Mouse (Mus musculus): Measurements from ENCODE around the gene Rapgef4. TPM values are rescaled to one million over a fixed set of nuclear protein-coding genes. Genes with fewer than 3 reads are reported as not detected.

The Rapgef4 gene
- 46.4 and 58.7 TPM in 2 replicates for total RNA-seq (2014; rRNA removed)
- polyA plus RNA-seq (2015; fragmentation: Nextera tagmentation; extraction: Ambion mirVana) = 15.8 and 27.0 TPM in 2 replicates

DNA sequence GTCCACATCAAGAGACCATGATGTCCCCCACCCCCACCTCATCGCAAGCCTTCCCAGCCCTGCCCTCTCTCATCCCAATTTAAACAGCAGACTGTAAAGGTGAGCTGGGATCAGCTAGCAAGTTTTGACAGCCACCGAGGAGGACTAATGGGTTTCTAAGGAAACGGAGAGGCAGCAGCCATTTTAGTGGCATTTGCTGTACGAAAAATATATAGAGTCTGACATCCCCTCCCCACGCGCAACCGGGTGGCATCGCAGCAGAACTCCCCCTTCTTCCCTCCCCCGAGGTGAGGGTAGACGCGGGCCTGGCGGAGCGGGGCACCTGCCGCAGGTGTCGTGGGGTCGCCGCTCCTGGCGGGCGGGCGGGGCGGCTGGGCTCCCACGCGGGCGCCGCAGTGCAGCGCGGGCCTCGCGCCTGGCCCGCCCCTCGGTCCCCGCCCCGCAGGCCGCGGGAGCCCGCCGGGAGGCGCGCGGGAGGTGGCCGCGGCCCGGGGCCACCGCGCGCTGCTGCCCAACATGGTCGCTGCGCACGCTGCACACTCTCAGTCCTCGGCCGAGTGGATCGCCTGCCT is at the start of gene Rapgef4:
Gene Rapgef4, plus strand, starts transcription at position 470 of the 572 bp plus-strand sequence.
- WGBS = under 1% methylated on average over 44 of the region's 52 CpGs
- peak within 1 kb of the TSS; percentile 70 for H3K4me3 ChIP-seq (ENCODE audit: low read depth, low read length)
- no peaks in the 10 kb centered on the region for H3K27me3 ChIP-seq (ENCODE audit: insufficient read depth, low read length)
- DNase-seq (peak; percentile 71), ATAC-seq (peak; percentile 85)
- H3K36me3 ChIP-seq (ENCODE audit: insufficient read depth) = no peaks in the 10 kb centered on the region
- no peaks in the 10 kb centered on the region for H3K9me3 ChIP-seq (ENCODE audit: low read length)
- no peak for TF ChIP-seq CTCF (IDR thresholded peaks at IDR 0.05; ENCODE audit: low read depth)
- peak within 1 kb of the TSS; percentile 86 for H3K9ac ChIP-seq
- peak within 1 kb of the TSS; percentile 84 for H3K27ac ChIP-seq (ENCODE audit: low read depth, low read length)
- H3K4me2 ChIP-seq (ENCODE audit: low read depth) = peak within 1 kb of the TSS; percentile 81
- H3K4me1 ChIP-seq (ENCODE audit: insufficient read depth) = 0 out of 2 replicates have a peak, but pooled peaks cover 4% of the 10 kb centered on the region

DNA sequence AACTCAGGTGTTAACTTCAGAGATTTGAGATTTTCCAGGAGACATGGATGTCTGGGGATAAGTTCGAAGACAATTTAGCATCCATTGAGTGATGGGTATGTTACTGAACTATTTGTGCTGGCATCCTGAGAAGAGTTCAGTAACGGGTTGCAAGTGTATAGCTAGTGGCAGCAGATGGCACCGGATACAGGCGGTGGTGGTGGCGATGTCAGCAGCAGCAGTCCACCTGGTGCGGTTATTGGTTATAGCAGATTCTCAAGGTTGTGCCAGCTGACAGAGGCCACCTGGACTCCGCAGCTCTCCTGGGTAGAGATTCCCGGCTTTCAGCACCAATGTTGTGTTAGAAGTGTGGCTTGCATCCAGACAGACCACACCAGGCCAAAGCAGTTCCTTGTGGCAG is 47.0 kb upstream of the Rapgef4 start:
- no peak for ATAC-seq

DNA sequence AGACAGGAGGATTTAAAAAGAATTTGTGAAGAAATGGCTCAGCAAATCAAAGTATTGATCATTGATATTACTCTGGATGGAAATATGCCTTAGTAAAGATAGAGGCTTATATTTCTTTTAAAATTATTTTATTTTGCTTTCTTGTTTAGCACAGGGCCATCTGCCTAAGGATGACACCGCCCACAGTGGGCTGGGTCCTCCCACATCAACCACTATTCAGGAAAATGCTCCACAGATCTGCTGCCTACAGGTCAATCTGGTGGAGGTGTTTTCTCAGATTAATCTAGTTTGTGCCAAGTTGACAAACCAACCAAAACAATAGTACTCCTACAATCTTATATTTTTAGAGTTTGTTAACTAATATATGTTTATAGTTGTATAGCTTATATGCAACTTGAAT is 44.3 kb upstream of the Rapgef4 start:
- Histone ChIP-seq H3K27ac (ENCODE audit: low read depth, low read length) (no peak overlapping the region), H3K9me3 (ENCODE audit: low read length) (no peaks in the 10 kb centered on the region), H3K36me3 (ENCODE audit: insufficient read depth) (no peaks in the 10 kb centered on the region), H3K4me3 (ENCODE audit: low read depth, low read length) (no peak overlapping the region), H3K4me1 (ENCODE audit: insufficient read depth) (no peaks in the 10 kb centered on the region), H3K9ac (no peak overlapping the region), H3K27me3 (ENCODE audit: insufficient read depth, low read length) (no peaks in the 10 kb centered on the region), H3K4me2 (ENCODE audit: low read depth) (no peak overlapping the region)
- no peak for TF ChIP-seq CTCF (IDR thresholded peaks at IDR 0.05; ENCODE audit: low read depth)
- ATAC-seq (no peak), DNase-seq (no peak)
- WGBS = 97% methylated on average over 1 of the region's 1 CpGs

More for the DNA sequence above, 47.0 kb upstream of the Rapgef4 start:
- Histone ChIP-seq H3K27ac (ENCODE audit: low read depth, low read length) (no peak overlapping the region), H3K4me2 (ENCODE audit: low read depth) (no peak overlapping the region), H3K36me3 (ENCODE audit: insufficient read depth) (no peaks in the 10 kb centered on the region), H3K4me1 (ENCODE audit: insufficient read depth) (no peaks in the 10 kb centered on the region), H3K9me3 (ENCODE audit: low read length) (no peaks in the 10 kb centered on the region), H3K4me3 (ENCODE audit: low read depth, low read length) (no peak overlapping the region), H3K9ac (no peak overlapping the region), H3K27me3 (ENCODE audit: insufficient read depth, low read length) (no peaks in the 10 kb centered on the region)
- 93% methylated on average over 8 of the region's 8 CpGs for WGBS
- DNase-seq = no peak
- no peak for TF ChIP-seq CTCF (IDR thresholded peaks at IDR 0.05; ENCODE audit: low read depth)

DNA sequence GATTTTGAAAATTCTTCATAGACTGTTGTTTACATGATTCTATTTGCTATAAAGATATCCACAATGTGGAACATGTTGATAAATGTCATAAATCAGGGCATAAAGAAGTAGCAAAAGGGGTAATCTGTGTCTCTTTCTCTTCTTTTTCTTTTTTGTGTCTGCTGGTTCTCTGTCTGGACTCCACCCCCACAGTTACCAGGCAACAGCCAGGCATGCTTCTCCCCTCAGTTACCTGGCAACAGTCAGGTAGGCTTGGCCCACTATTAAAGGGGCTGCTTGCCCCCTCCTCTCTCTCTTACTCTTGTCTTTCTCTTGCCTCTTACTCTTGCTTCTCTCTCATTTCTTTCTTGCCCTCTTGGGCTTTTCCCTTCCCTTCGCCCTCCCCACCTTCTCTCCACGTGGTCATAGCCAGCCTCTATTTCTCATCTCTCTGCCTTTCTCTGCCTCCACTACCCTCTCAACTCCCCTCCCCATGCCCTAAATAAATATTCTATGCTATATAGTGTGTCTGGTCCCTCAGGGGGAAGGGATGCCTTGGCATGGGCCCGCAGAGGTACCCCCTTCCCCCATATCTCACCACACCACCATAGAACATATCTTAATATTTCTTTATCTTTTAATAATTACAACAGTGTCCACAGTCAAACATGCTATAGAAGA is 43.3 kb upstream of the Rapgef4 start:
- Histone ChIP-seq H3K27ac (ENCODE audit: low read depth, low read length) (no peak overlapping the region), H3K36me3 (ENCODE audit: insufficient read depth) (no peaks in the 10 kb centered on the region), H3K4me3 (ENCODE audit: low read depth, low read length) (no peak overlapping the region), H3K4me1 (ENCODE audit: insufficient read depth) (no peaks in the 10 kb centered on the region), H3K4me2 (ENCODE audit: low read depth) (no peak overlapping the region), H3K9me3 (ENCODE audit: low read length) (no peaks in the 10 kb centered on the region), H3K9ac (no peak overlapping the region), H3K27me3 (ENCODE audit: insufficient read depth, low read length) (no peaks in the 10 kb centered on the region)
- WGBS = 77% methylated on average over 3 of the region's 3 CpGs
- DNase-seq (peak; percentile 43), ATAC-seq (peak; percentile 75; the same call in 1 of the 2 replicates)
- no peak for TF ChIP-seq CTCF (IDR thresholded peaks at IDR 0.05; ENCODE audit: low read depth)

DNA sequence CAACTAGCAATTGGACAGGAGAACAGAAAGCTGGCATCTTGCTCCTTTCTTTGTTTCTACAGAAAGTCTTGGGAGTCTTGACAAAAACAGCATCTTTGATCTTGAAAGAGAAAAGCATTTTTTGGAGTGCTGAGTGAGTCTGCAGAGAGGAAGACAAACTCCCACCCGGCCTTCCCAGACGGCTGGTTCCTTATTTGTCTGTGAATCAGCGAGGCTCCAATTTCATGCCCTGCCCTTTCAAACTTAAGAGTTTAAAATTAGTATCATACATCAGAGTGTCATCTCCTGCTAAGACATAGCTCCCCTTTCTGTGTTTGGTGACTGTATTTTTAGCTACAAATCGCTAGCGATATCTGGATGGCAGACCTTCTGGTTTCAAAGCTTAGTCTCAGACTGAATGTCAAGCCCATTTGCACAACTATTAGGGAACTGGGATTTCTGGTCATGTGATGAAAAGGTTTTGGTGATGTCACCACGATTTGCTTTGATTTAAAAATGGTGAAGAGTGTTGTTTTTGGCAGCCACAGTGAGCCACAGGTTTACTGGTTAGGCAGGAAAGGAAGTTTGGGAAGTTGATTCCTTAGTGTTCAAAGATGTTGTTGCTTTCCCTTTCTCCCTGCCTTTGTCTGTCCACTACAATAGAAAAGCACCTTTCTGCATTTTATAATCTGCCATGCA is 42.2 kb upstream of the Rapgef4 start:
- TF ChIP-seq CTCF (IDR thresholded peaks at IDR 0.05; ENCODE audit: low read depth) = no peak
- DNase-seq (no peak), ATAC-seq (no peak)
- H3K27me3 ChIP-seq (ENCODE audit: insufficient read depth, low read length) = no peaks in the 10 kb centered on the region
- 54% methylated on average over 6 of the region's 6 CpGs for WGBS
- H3K9ac ChIP-seq = no peak overlapping the region
- H3K27ac ChIP-seq (ENCODE audit: low read depth, low read length) = no peak overlapping the region
- no peak overlapping the region for H3K4me3 ChIP-seq (ENCODE audit: low read depth, low read length)
- no peaks in the 10 kb centered on the region for H3K4me1 ChIP-seq (ENCODE audit: insufficient read depth)
- no peaks in the 10 kb centered on the region for H3K9me3 ChIP-seq (ENCODE audit: low read length)
- no peaks in the 10 kb centered on the region for H3K36me3 ChIP-seq (ENCODE audit: insufficient read depth)
- H3K4me2 ChIP-seq (ENCODE audit: low read depth) = no peak overlapping the region

DNA sequence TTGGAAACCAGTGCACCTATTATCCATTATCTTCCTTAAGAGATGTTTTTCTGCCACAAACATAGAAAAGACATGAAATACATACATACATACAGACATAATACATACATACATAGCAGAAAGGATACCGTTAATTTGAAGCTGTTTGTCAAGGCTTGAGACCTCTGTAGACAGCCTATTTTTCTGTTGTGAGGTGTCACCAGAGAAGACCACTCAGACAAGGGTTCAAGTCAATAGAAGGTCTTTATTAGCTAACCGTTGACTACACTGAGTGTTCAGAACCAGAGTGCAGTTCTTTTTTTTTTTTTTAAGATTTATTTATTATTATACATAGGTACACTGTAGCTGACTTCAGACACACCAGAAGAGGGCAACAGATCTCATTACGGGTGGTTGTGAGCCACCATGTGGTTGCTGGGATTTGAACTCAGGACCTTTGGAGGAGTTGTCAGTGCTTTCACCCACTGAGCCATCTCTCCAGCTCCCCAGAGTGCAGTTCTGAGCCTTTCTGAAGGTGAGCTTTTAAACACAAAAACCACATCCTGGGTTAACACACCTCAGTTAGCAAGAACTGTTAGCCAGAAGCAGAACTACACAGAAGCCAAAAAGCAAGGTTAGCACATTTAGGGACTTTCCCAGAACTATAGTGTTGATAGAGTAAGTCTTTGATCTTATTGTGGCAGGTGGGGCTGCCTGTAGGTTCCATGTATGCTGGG is 39.9 kb upstream of the Rapgef4 start:
- no peak for ATAC-seq
- no peaks in the 10 kb centered on the region for H3K9me3 ChIP-seq (ENCODE audit: low read length)
- H3K9ac ChIP-seq = no peak overlapping the region
- no peak for TF ChIP-seq CTCF (IDR thresholded peaks at IDR 0.05; ENCODE audit: low read depth)
- no peaks in the 10 kb centered on the region for H3K36me3 ChIP-seq (ENCODE audit: insufficient read depth)
- DNase-seq = no peak
- H3K27me3 ChIP-seq (ENCODE audit: insufficient read depth, low read length) = no peaks in the 10 kb centered on the region
- H3K4me2 ChIP-seq (ENCODE audit: low read depth) = no peak overlapping the region
- H3K27ac ChIP-seq (ENCODE audit: low read depth, low read length) = no peak overlapping the region
- H3K4me3 ChIP-seq (ENCODE audit: low read depth, low read length) = no peak overlapping the region
- 96% methylated on average over 3 of the region's 3 CpGs for WGBS
- H3K4me1 ChIP-seq (ENCODE audit: insufficient read depth) = no peaks in the 10 kb centered on the region
